Mouse (Mus musculus): Measurements from ENCODE around the gene Fam114a2.

GRCm38 (mm10) chr11:57454421-57454820, 64.0 kb downstream of the Fam114a2 start:
- no peak for TF ChIP-seq FLI1 (IDR thresholded peaks at IDR 0.05; ENCODE audit: low read length)
- no peak for TF ChIP-seq GATA1 (IDR thresholded peaks at IDR 0.05; ENCODE audit: borderline replicate concordance, low read length)

Data from megakaryocyte, embryonic 14.5 days (primary cell).